ENCODE assay signal across 8 mouse cellular contexts in the genomic region with DNA sequence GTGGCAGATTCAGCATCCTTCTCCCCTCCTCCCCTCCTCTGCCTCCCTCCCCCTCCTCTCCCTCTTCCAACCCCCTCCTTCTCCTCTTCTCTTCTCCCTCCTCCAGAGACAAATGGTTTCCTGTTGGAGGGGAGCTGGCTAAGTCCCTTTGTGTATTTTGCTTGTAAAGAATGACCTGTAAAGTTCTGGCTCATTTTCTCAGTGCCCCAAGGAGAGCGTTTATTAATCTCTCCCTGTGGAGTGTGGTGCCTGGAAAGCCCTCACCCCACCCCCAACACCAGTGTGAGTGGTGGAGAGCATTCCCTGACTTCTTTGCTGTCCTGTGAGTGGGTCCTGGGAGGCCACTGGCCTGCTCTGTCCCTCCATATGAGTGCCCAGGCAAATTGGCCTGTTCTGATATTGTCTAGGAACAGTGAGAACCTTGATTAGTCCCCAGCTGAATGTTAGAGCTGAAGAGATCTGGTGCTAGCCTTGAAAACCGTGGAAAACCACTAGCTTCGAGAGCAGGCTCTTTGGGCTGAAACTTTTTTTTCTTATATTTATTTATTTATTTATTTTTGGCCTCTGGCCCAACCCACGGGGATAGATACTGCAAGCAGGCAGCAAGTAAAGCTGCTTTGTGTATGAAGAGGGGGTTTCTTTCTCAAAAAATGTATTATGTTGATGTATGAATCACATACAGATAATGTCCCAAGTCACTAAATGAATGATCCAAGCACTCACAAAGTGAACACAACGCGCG.
DNase-seq lines count a peak whose midpoint lies in the region; ATAC-seq and TF ChIP-seq lines count a peak whose summit lies in the region.

No protein-coding gene starts in this region.

- H3K27me3 ChIP-seq in kidney, postnatal 0 days (ENCODE audit: insufficient read depth, low read length): no peaks in the 10 kb centered on the region
- H3K27me3 ChIP-seq in forebrain, embryonic 12.5 days: no peaks in the 10 kb centered on the region
- H3K27me3 ChIP-seq in intestine, embryonic 16.5 days (replicated peaks; ENCODE audit: control insufficient read depth, insufficient read depth, low read length): no peaks in the 10 kb centered on the region
- no peaks in the 10 kb centered on the region for H3K27me3 ChIP-seq in stomach, embryonic 14.5 days (ENCODE audit: control insufficient read depth, insufficient read depth, low read length)
- no peaks in the 10 kb centered on the region for H3K27me3 ChIP-seq in liver, embryonic 12.5 days (replicated peaks)

- TF ChIP-seq CTCF in kidney, postnatal 0 days (IDR thresholded peaks at IDR 0.05; ENCODE audit: low read depth): no peak

- no peak overlapping the region for H3K9ac ChIP-seq in kidney, postnatal 0 days (ENCODE audit: low read depth, low read length)
- no peak overlapping the region for H3K9ac ChIP-seq in forebrain, embryonic 12.5 days
- no peak overlapping the region; the same call in 1 of the 2 replicates for H3K9ac ChIP-seq in intestine, embryonic 16.5 days (ENCODE audit: low read depth, low read length)
- H3K9ac ChIP-seq in stomach, embryonic 14.5 days (replicated peaks; ENCODE audit: low read depth, low read length): no peak overlapping the region
- H3K9ac ChIP-seq in liver, embryonic 12.5 days: no peak overlapping the region

- WGBS in kidney, postnatal 0 days: 61% methylated on average over 7 of the region's 7 CpGs
- WGBS in forebrain, embryonic 12.5 days: 56% methylated on average over 7 of the region's 7 CpGs
- 50% methylated on average over 7 of the region's 7 CpGs for WGBS in intestine, embryonic 16.5 days
- 52% methylated on average over 7 of the region's 7 CpGs for WGBS in stomach, embryonic 14.5 days
- WGBS in liver, embryonic 12.5 days (ENCODE audit: insufficient replicate concordance): 73% methylated on average over 7 of the region's 7 CpGs

- H3K4me3 ChIP-seq in kidney, postnatal 0 days (replicated peaks; ENCODE audit: low read depth, low read length): no peak overlapping the region
- H3K4me3 ChIP-seq in forebrain, embryonic 12.5 days (replicated peaks): no peak overlapping the region
- no peak overlapping the region for H3K4me3 ChIP-seq in intestine, embryonic 16.5 days (ENCODE audit: low read length)
- no peak overlapping the region for H3K4me3 ChIP-seq in stomach, embryonic 14.5 days (ENCODE audit: low read depth, low read length)
- no peak overlapping the region for H3K4me3 ChIP-seq in liver, embryonic 12.5 days

- H3K36me3 ChIP-seq in kidney, postnatal 0 days (ENCODE audit: insufficient read depth, low read length): peaks cover under 1% of the 10 kb centered on the region; the same call in 1 of the 2 replicates
- no peaks in the 10 kb centered on the region for H3K36me3 ChIP-seq in forebrain, embryonic 12.5 days (replicated peaks)
- H3K36me3 ChIP-seq in intestine, embryonic 16.5 days (ENCODE audit: control insufficient read depth, insufficient read depth, low read length): no peaks in the 10 kb centered on the region
- no peaks in the 10 kb centered on the region for H3K36me3 ChIP-seq in stomach, embryonic 14.5 days (ENCODE audit: control insufficient read depth, insufficient read depth, low read length)
- H3K36me3 ChIP-seq in liver, embryonic 12.5 days: no peaks in the 10 kb centered on the region

- ATAC-seq in kidney, postnatal 0 days (replicated peaks; ENCODE audit: low FRiP score, low read depth): no peak
- ATAC-seq in forebrain, embryonic 12.5 days (ENCODE audit: low FRiP score): peak; percentile 56
- ATAC-seq in intestine, embryonic 16.5 days: peak; percentile 31; the same call in 1 of the 2 replicates
- ATAC-seq in stomach, embryonic 14.5 days (ENCODE audit: insufficient number of reproducible peaks, insufficient read depth, low FRiP score, low read depth): no peak
- ATAC-seq in liver, embryonic 12.5 days: no peak

- H3K4me2 ChIP-seq in kidney, postnatal 0 days (ENCODE audit: low read length): no peak overlapping the region
- no peak overlapping the region for H3K4me2 ChIP-seq in forebrain, embryonic 12.5 days
- H3K4me2 ChIP-seq in intestine, embryonic 16.5 days (ENCODE audit: low read depth, low read length): no peak overlapping the region
- H3K4me2 ChIP-seq in stomach, embryonic 14.5 days (replicated peaks; ENCODE audit: low read depth, low read length): no peak overlapping the region
- no peak overlapping the region for H3K4me2 ChIP-seq in liver, embryonic 12.5 days

- peaks cover 7% of the 10 kb centered on the region; the same call in 1 of the 2 replicates for H3K4me1 ChIP-seq in kidney, postnatal 0 days (replicated peaks; ENCODE audit: insufficient read depth, low read length)
- H3K4me1 ChIP-seq in forebrain, embryonic 12.5 days: peaks cover 35% of the 10 kb centered on the region
- H3K4me1 ChIP-seq in intestine, embryonic 16.5 days (ENCODE audit: control insufficient read depth, insufficient read depth, low read length): peaks cover 14% of the 10 kb centered on the region
- H3K4me1 ChIP-seq in stomach, embryonic 14.5 days (ENCODE audit: control insufficient read depth, insufficient read depth, low read length): peaks cover 9% of the 10 kb centered on the region; the same call in 1 of the 2 replicates
- H3K4me1 ChIP-seq in liver, embryonic 12.5 days: peaks cover 6% of the 10 kb centered on the region; the same call in 1 of the 2 replicates

- H3K27ac ChIP-seq in kidney, postnatal 0 days: peak overlapping the region; percentile 51
- H3K27ac ChIP-seq in forebrain, embryonic 12.5 days: peak overlapping the region; percentile 80
- peak overlapping the region; percentile 56; the same call in 1 of the 2 replicates for H3K27ac ChIP-seq in intestine, embryonic 16.5 days (ENCODE audit: low read length)
- H3K27ac ChIP-seq in stomach, embryonic 14.5 days (ENCODE audit: low read length): peak overlapping the region; percentile 64
- no peak overlapping the region for H3K27ac ChIP-seq in liver, embryonic 12.5 days

- H3K9me3 ChIP-seq in kidney, postnatal 0 days (replicated peaks; ENCODE audit: low read length): no peaks in the 10 kb centered on the region
- H3K9me3 ChIP-seq in forebrain, embryonic 12.5 days: no peaks in the 10 kb centered on the region
- no peaks in the 10 kb centered on the region for H3K9me3 ChIP-seq in intestine, embryonic 16.5 days (ENCODE audit: control insufficient read depth, low read length)
- no peaks in the 10 kb centered on the region for H3K9me3 ChIP-seq in stomach, embryonic 14.5 days (ENCODE audit: control insufficient read depth, low read depth, low read length)
- H3K9me3 ChIP-seq in liver, embryonic 12.5 days (replicated peaks): no peaks in the 10 kb centered on the region

- peak; percentile 36 for DNase-seq in kidney, postnatal 0 days (ENCODE audit: low spot score)
- no peak for DNase-seq in kidney, postnatal 36 days
- no peak for DNase-seq in layer of hippocampus, postnatal 36 days
- no peak for DNase-seq in gastrocnemius, adult 8-10 months (ENCODE audit: low spot score in 2 of 2)

Comparison
In these comparisons a context has a peak if more than half of its experiments do, and no peak if none do; other contexts are left out.
1. ATAC-seq: peak in forebrain, embryonic 12.5 days (single experiment) and intestine, embryonic 16.5 days (single experiment); none in kidney, postnatal 0 days (single experiment), stomach, embryonic 14.5 days (single experiment) and liver, embryonic 12.5 days (single experiment).